ENCODE assay signal across 17 mouse cellular contexts in the genomic region with DNA sequence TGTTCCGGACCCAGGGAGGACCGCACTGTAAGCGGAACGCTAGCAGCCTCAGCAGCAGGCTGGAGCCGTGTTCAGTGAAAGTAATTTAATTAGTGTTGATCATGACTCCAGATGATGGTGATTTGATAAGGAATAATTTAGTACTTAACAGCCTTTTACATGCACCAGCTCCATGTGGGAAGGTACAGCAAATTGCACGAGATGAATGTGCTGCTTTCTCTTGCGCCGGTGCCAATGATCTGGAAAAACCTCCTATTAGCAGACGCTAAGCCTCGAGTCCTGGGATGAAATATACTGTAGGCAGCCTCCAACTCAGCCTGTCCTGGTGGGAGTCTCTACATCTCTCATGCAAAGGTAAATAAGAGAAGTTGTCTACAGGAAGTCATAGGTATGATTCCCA. TPM values are rescaled to one million over a fixed set of nuclear protein-coding genes. Genes with fewer than 3 reads are reported as not detected.
DNase-seq lines count a peak whose midpoint lies in the region; ATAC-seq lines count a peak whose summit lies in the region.
"Had no signal": no experiment of that assay in that cellular context is flagged by ENCODE, and none has a peak within 500 bp of the region (broad histone marks: within the 10 kb centered on the region; RNA-seq: fewer than 3 reads in every experiment).

No protein-coding gene starts in this region.

- no peak for ATAC-seq in forebrain, embryonic 14.5 days
- no peak for ATAC-seq in forebrain, embryonic 11.5 days (replicated peaks; ENCODE audit: low FRiP score)
- ATAC-seq in midbrain, embryonic 14.5 days (ENCODE audit: low FRiP score, low TSS enrichment), result no peak
- no peak for ATAC-seq in midbrain, embryonic 15.5 days (replicated peaks)
- ATAC-seq: activated CD4-positive, CD25-positive, alpha-beta regulatory T cell, adult 4 months had no signal

- no peaks in the 10 kb centered on the region for H3K9me3 ChIP-seq in forebrain, embryonic 14.5 days (replicated peaks; ENCODE audit: control insufficient read depth, low read length)
- H3K9me3 ChIP-seq in forebrain, embryonic 11.5 days (ENCODE audit: control insufficient read depth, low read length), result no peaks in the 10 kb centered on the region
- no peaks in the 10 kb centered on the region for H3K9me3 ChIP-seq in midbrain, embryonic 14.5 days (ENCODE audit: control insufficient read depth, low read length)
- H3K9me3 ChIP-seq in midbrain, embryonic 15.5 days, result no peaks in the 10 kb centered on the region
- H3K9me3 ChIP-seq: embryonic facial prominence, embryonic 12.5 days had no signal

- WGBS in forebrain, embryonic 14.5 days, result 61% methylated on average over 10 of the region's 10 CpGs
- WGBS in forebrain, embryonic 11.5 days, result 87% methylated on average over 10 of the region's 10 CpGs
- WGBS in midbrain, embryonic 14.5 days, result 87% methylated on average over 10 of the region's 10 CpGs
- 81% methylated on average over 10 of the region's 10 CpGs for WGBS in midbrain, embryonic 15.5 days

- H3K36me3 ChIP-seq in forebrain, embryonic 14.5 days (ENCODE audit: control insufficient read depth, insufficient read depth, low read length), result no peaks in the 10 kb centered on the region
- H3K36me3 ChIP-seq in forebrain, embryonic 11.5 days (ENCODE audit: control insufficient read depth, insufficient read depth, low read length), result no peaks in the 10 kb centered on the region
- no peaks in the 10 kb centered on the region for H3K36me3 ChIP-seq in midbrain, embryonic 14.5 days (ENCODE audit: control insufficient read depth, insufficient read depth, low read length)
- H3K36me3 ChIP-seq in midbrain, embryonic 15.5 days (replicated peaks), result no peaks in the 10 kb centered on the region
- H3K36me3 ChIP-seq: embryonic facial prominence, embryonic 12.5 days had no signal

- H3K27me3 ChIP-seq in forebrain, embryonic 14.5 days (replicated peaks; ENCODE audit: control insufficient read depth, insufficient read depth, low read length), result no peaks in the 10 kb centered on the region
- no peaks in the 10 kb centered on the region for H3K27me3 ChIP-seq in forebrain, embryonic 11.5 days (ENCODE audit: control insufficient read depth, insufficient read depth, low read length)
- no peaks in the 10 kb centered on the region for H3K27me3 ChIP-seq in midbrain, embryonic 14.5 days (ENCODE audit: control insufficient read depth, insufficient read depth, low read length)
- H3K27me3 ChIP-seq in midbrain, embryonic 15.5 days (replicated peaks), result no peaks in the 10 kb centered on the region
- H3K27me3 ChIP-seq: CH12.LX; embryonic facial prominence, embryonic 12.5 days had no signal

- no peak overlapping the region for H3K4me2 ChIP-seq in forebrain, embryonic 14.5 days (ENCODE audit: low read length)
- H3K4me2 ChIP-seq in forebrain, embryonic 11.5 days (ENCODE audit: low read depth, low read length, severe bottlenecking), result no peak overlapping the region
- H3K4me2 ChIP-seq in midbrain, embryonic 14.5 days (ENCODE audit: low read length), result no peak overlapping the region
- H3K4me2 ChIP-seq in midbrain, embryonic 15.5 days, result no peak overlapping the region
- H3K4me2 ChIP-seq: embryonic facial prominence, embryonic 12.5 days; liver, embryonic 11.5 days; lung, embryonic 14.5 days had no signal

- peak; percentile 23 for DNase-seq in forebrain, embryonic 14.5 days (ENCODE audit: low spot score)
- DNase-seq in forebrain, embryonic 11.5 days (ENCODE audit: low spot score), result no peak
- DNase-seq in midbrain, embryonic 14.5 days, result peak; percentile 8
- DNase-seq in cerebellum, adult 8-10 months, result peak; percentile 52
- peak; percentile 38 for DNase-seq in layer of hippocampus, adult 9-11 months
- no peak for DNase-seq in ovary, adult 18-20 months (ENCODE audit: low spot score)
- no peak for DNase-seq in T-cell, adult 2 months (ENCODE audit: low spot score)
- DNase-seq: gastrocnemius, adult 2 months; heart, adult 2 months; lung, embryonic 14.5 days; right cerebral cortex, postnatal 25 days; thymus, adult 18-20 months had no signal

- H3K4me3 ChIP-seq in forebrain, embryonic 14.5 days (ENCODE audit: low read depth, low read length), result no peak overlapping the region
- H3K4me3 ChIP-seq in forebrain, embryonic 11.5 days (ENCODE audit: low read depth, low read length), result no peak overlapping the region
- no peak overlapping the region for H3K4me3 ChIP-seq in midbrain, embryonic 14.5 days (replicated peaks; ENCODE audit: low read depth, low read length)
- H3K4me3 ChIP-seq in midbrain, embryonic 15.5 days, result no peak overlapping the region
- H3K4me3 ChIP-seq: embryonic facial prominence, embryonic 12.5 days; gastrocnemius, adult 2 months; heart, adult 2 months had no signal

- H3K27ac ChIP-seq in forebrain, embryonic 14.5 days (ENCODE audit: low read depth, low read length), result no peak overlapping the region
- H3K27ac ChIP-seq in forebrain, embryonic 11.5 days (ENCODE audit: low read depth, low read length), result no peak overlapping the region
- H3K27ac ChIP-seq in midbrain, embryonic 14.5 days (replicated peaks; ENCODE audit: low read depth, low read length), result no peak overlapping the region
- H3K27ac ChIP-seq in midbrain, embryonic 15.5 days, result no peak overlapping the region
- H3K27ac ChIP-seq: embryonic facial prominence, embryonic 12.5 days; gastrocnemius, adult 2 months; heart, adult 2 months had no signal

- no peaks in the 10 kb centered on the region for H3K4me1 ChIP-seq in forebrain, embryonic 14.5 days (ENCODE audit: control insufficient read depth, insufficient read depth, low read length)
- no peaks in the 10 kb centered on the region for H3K4me1 ChIP-seq in forebrain, embryonic 11.5 days (replicated peaks; ENCODE audit: control insufficient read depth, insufficient read depth, low read length)
- no peaks in the 10 kb centered on the region for H3K4me1 ChIP-seq in midbrain, embryonic 14.5 days (ENCODE audit: control insufficient read depth, insufficient read depth, low read length)
- H3K4me1 ChIP-seq in midbrain, embryonic 15.5 days, result no peaks in the 10 kb centered on the region
- H3K4me1 ChIP-seq: embryonic facial prominence, embryonic 12.5 days had no signal

- no peak overlapping the region for H3K9ac ChIP-seq in forebrain, embryonic 14.5 days (ENCODE audit: low read length)
- H3K9ac ChIP-seq in forebrain, embryonic 11.5 days (ENCODE audit: low read length), result no peak overlapping the region
- H3K9ac ChIP-seq in midbrain, embryonic 14.5 days (replicated peaks; ENCODE audit: low read length), result no peak overlapping the region
- no peak overlapping the region for H3K9ac ChIP-seq in midbrain, embryonic 15.5 days
- H3K9ac ChIP-seq: embryonic facial prominence, embryonic 12.5 days; lung, embryonic 14.5 days had no signal

RNA-seq across cellular contexts. Expression of a gene that starts 45.2 kb away (rescaled TPM):
- polyA plus RNA-seq in forebrain, embryonic 14.5 days (2014; fragmentation: Nextera tagmentation; extraction: Ambion mirVana), result 28.1 and 37.0 TPM in 2 replicates
- polyA plus RNA-seq in forebrain, embryonic 11.5 days (2014; fragmentation: Nextera tagmentation; extraction: Ambion mirVana), result 25.7 and 28.0 TPM in 2 replicates
- polyA plus RNA-seq in midbrain, embryonic 14.5 days (2014; fragmentation: Nextera tagmentation; extraction: Ambion mirVana), result 14.2 and 21.8 TPM in 2 replicates
- polyA plus RNA-seq in midbrain, embryonic 15.5 days (2015; fragmentation: Nextera tagmentation; extraction: Ambion mirVana), result 21.2 and 22.6 TPM in 2 replicates

Comparison
In these comparisons a context has a peak if more than half of its experiments do, and no peak if none do; other contexts are left out.
1. DNase-seq: peak in forebrain, embryonic 14.5 days (single experiment), midbrain, embryonic 14.5 days (single experiment), cerebellum, adult 8-10 months (single experiment) and layer of hippocampus, adult 9-11 months (single experiment); none in forebrain, embryonic 11.5 days (single experiment), ovary, adult 18-20 months (single experiment) and T-cell, adult 2 months (single experiment).